Mouse (Mus musculus) ES-Bruce4 (cell line): ENCODE measurements around the gene Plcb1. TPM values are rescaled to one million over a fixed set of nuclear protein-coding genes. Genes with fewer than 3 reads are reported as not detected.

Experiments
- H3K27ac ChIP-seq: 2 replicates; pipeline ENCODE4 v1.5.1; 2012; ENCODE audit warnings: low read length, inconsistent platforms; ENCODE audit not compliant: insufficient read depth
- H3K27me3 ChIP-seq: 2 replicates; pipeline ENCODE4 v1.6.1; 2012; ENCODE audit warnings: mild to moderate bottlenecking, low read length, inconsistent platforms; ENCODE audit not compliant: control insufficient read depth, poor library complexity, insufficient read depth, severe bottlenecking
- H3K36me3 ChIP-seq: 2 replicates; pipeline ENCODE4 v1.6.1; 2012; ENCODE audit warnings: inconsistent platforms, mild to moderate bottlenecking, low read length, moderate library complexity; ENCODE audit not compliant: control insufficient read depth, poor library complexity, insufficient read depth, severe bottlenecking
- H3K4me1 ChIP-seq: one replicate; pipeline ENCODE4 v1.8.1; 2011; ENCODE audit warnings: low read length; ENCODE audit not compliant: control insufficient read depth, insufficient read depth
- H3K4me3 ChIP-seq: 2 replicates; pipeline ENCODE4 v1.5.1; 2011; ENCODE audit warnings: low read depth, mild to moderate bottlenecking, low read length
- H3K9ac ChIP-seq: 2 replicates; pipeline ENCODE4 v1.6.1; 2012; ENCODE audit warnings: low read depth, mild to moderate bottlenecking, inconsistent platforms; ENCODE audit not compliant: poor library complexity, severe bottlenecking
- H3K9me3 ChIP-seq: replicated peaks from 2 replicates; pipeline ENCODE4 v1.6.1; 2012; ENCODE audit warnings: mild to moderate bottlenecking, low read length, inconsistent platforms; ENCODE audit not compliant: control insufficient read depth, poor library complexity, insufficient read depth, severe bottlenecking
- CTCF ChIP-seq: IDR thresholded peaks from one replicate; pipeline ENCODE4 v1.8.1; 2011; ENCODE audit warnings: low read depth, low read length
- EP300 ChIP-seq: IDR thresholded peaks from 2 replicates; pipeline ENCODE4 v1.6.1; 2011; ENCODE audit warnings: low read depth, low read length; ENCODE audit not compliant: insufficient read depth
- POLR2A ChIP-seq: IDR thresholded peaks from one replicate; pipeline ENCODE4 v1.8.1; 2011; ENCODE audit warnings: low read length; ENCODE audit not compliant: insufficient read depth
- polyA plus RNA-seq: library from polyadenylated mRNA; stranded (reverse); fragments of >200 nt; gene quantifications from 2 replicates; pipeline ENCODE4 v1.2.4, GENCODE M21; 2011; ENCODE audit warnings: low read depth; ENCODE audit not compliant: missing spikeins, insufficient read depth, insufficient read length

Gene Plcb1
- polyA plus RNA-seq, 1 experiment = 0.19 TPM

DNA sequence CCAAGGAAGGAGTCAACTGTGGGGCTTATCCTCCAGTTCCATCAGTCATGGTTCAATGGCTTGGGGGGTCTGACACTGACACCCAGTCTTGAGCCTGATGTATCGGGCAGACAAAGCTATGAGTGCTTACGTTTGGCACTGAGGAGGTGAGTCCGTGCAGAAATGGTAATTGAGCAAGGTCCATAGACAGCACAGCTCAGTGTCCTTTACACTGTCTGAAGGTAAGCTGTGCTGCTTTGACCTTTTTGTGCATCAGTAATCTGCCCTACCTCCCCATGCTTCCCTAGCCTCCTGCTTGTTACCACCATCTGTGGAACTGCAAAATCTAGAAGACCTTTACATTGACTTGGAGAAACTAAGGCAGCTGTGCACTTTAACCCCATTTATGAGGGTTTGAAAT, 127.7 kb downstream of the Plcb1 start:
- Histone ChIP-seq H3K9ac (no peak overlapping the region), H3K4me1 (no peaks in the 10 kb centered on the region), H3K27me3 (no peaks in the 10 kb centered on the region), H3K27ac (no peak overlapping the region), H3K9me3 (no peaks in the 10 kb centered on the region), H3K36me3 (no peaks in the 10 kb centered on the region), H3K4me3 (no peak overlapping the region)
- TF ChIP-seq POLR2A (no peak), EP300 (no peak), CTCF (no peak)

DNA sequence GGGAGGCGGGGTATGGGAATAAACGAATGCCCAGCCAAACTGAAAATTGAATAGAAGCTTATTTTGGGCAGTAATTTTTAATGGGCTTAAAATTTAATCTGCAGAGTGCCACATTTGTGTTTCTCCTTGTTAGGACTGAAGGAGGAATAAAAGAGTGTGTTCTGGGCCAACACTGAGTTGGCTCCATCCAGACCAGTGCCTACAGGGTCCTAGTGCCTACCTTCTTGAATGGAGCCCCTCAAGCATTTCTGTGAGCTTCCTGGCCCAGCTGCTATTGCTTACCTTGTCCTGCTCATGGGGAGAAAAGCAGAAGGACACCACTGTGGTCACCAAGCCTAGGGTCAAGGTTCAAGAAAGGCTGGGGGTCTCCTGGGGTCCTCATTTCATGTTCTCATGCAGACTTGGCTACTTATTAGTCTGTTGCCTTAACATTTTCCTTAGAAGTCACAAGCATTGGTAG, 128.3 kb downstream of the Plcb1 start:
- no peak overlapping the region for H3K4me3 ChIP-seq
- H3K36me3 ChIP-seq = no peaks in the 10 kb centered on the region
- H3K9me3 ChIP-seq = no peaks in the 10 kb centered on the region
- no peak overlapping the region for H3K9ac ChIP-seq
- no peaks in the 10 kb centered on the region for H3K4me1 ChIP-seq
- TF ChIP-seq CTCF (no peak), EP300 (no peak), POLR2A (no peak)
- no peak overlapping the region for H3K27ac ChIP-seq
- H3K27me3 ChIP-seq = no peaks in the 10 kb centered on the region

DNA sequence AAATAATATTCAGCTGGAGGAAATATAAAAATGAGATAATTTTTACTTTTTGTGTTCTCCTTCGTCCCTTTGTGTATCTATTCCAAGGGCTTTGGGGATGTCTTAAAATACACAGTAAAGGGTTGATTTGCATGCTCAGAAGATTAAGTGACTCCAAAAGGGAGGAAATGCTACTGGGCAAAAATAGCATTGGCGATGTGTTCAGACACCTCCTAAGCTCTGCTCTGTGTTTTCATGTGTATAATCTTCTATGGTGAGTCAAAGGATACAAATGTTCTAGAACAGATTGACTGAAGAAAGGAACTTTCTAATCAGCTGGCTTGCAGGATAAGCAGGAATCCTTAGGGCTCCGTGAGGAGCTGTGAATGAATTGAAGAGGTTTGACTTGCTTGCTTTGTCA, 129.2 kb downstream of the Plcb1 start:
- no peaks in the 10 kb centered on the region for H3K27me3 ChIP-seq
- no peaks in the 10 kb centered on the region for H3K9me3 ChIP-seq
- no peaks in the 10 kb centered on the region for H3K4me1 ChIP-seq
- no peaks in the 10 kb centered on the region for H3K36me3 ChIP-seq
- H3K9ac ChIP-seq = no peak overlapping the region
- H3K4me3 ChIP-seq = no peak overlapping the region
- no peak for TF ChIP-seq EP300
- no peak for TF ChIP-seq CTCF
- no peak for TF ChIP-seq POLR2A
- H3K27ac ChIP-seq = no peak overlapping the region

DNA sequence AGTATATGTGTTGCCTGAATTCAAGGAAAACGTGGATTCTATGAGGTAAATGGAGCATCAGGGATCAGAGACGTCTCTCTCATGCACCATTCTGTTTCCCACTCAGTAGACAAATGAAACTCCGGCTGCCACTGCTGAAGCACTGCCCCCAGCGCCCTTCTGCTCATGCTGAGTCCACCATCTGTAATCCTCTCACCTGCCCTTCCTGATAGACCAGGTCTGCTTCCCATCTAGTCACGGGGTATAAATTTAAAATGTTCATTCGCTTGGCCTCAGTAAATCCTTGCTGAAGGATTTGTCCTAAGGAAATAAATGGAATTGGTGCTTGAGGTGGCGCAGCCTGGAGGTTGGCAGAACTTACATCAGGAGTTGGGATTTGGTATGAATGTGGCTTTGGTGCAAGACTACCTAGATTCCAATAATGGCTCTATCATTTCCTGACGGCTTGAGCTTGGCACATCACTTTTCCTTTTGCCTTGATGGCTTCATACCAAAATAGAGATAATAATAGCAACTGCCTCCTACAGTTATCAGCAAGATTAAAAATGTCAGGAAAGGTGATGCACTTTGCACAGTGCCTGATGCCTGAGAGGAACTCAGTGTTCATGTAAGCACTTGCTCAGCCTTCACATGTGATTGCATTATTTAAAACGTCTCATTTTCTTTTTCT, 134.9 kb downstream of the Plcb1 start:
- Histone ChIP-seq H3K27ac (no peak overlapping the region), H3K9ac (no peak overlapping the region), H3K4me3 (no peak overlapping the region), H3K36me3 (no peaks in the 10 kb centered on the region), H3K27me3 (no peaks in the 10 kb centered on the region), H3K9me3 (no peaks in the 10 kb centered on the region), H3K4me1 (no peaks in the 10 kb centered on the region)
- no peak for TF ChIP-seq POLR2A
- no peak for TF ChIP-seq EP300
- no peak for TF ChIP-seq CTCF

DNA sequence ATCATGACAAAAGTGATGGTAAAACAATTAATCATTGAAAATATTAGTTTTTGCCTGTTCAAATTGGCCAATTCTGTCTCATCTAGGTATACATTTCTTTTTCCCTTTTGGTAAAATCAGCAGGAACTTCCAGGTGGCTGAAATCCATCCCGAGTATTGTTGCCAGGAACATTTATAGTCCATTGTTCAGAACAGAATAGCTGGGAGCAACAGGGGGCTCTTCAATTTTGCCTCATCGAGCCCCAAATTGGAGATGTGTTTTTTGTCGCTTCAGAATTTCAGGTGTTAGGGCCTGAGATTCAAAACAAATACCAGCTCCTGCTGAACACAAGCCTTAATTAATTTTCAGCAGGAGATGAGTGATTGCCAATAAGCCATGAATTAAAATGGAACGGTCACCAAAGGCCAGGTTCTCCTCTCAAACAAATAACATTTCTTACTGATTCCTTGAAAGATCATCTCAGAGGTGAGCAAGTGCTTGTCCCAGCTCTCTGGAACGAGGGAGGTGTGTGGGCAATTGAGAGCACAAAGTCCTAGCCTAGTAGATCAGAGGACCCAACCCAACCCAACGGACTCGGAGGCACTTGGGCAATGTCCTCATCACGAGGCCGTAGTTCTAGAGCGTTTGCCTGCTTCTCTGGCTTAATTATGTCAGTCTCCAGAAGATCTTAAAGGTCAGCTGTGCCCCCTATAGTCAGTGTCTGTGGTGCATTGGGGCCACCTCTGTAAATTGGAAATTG, 136.9 kb downstream of the Plcb1 start:
- Histone ChIP-seq H3K36me3 (no peaks in the 10 kb centered on the region), H3K27me3 (no peaks in the 10 kb centered on the region), H3K4me3 (no peak overlapping the region), H3K4me1 (no peaks in the 10 kb centered on the region), H3K9me3 (no peaks in the 10 kb centered on the region), H3K9ac (no peak overlapping the region), H3K27ac (no peak overlapping the region)
- TF ChIP-seq POLR2A (no peak), CTCF (no peak), EP300 (no peak)

DNA sequence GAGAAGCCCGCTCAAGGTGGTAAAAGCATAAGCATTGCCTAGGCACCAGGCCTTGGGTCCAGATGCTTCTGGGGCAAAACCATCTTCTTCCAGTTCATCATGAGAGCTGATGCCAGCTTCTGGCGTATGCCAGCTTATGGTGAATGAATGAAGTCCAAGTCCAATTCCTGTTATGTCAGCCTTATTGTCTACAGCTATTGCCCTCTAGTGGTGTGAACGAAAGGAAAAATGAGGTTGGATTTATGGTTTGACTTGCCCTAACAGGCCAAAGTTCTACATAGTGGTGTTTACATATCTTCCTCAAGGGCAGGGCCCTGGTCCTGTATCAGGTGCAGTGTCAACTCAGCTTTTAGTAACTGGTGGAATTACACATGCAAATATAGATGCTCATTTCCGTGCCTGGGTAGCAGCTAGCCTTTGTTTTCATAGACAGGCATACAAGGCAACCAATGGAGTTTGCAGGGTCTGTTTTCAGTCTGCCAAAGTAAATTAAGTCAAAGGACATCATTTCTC, 138.3 kb downstream of the Plcb1 start:
- Histone ChIP-seq H3K27me3 (no peaks in the 10 kb centered on the region), H3K4me3 (no peak overlapping the region), H3K9ac (no peak overlapping the region), H3K27ac (no peak overlapping the region), H3K4me1 (no peaks in the 10 kb centered on the region), H3K36me3 (no peaks in the 10 kb centered on the region), H3K9me3 (no peaks in the 10 kb centered on the region)
- TF ChIP-seq CTCF (no peak), POLR2A (no peak), EP300 (no peak)
